Mouse (Mus musculus) kidney, adult 18-20 months (tissue): ENCODE results near the gene Kndc1.

Source experiments
- DNase-seq: peaks from one replicate; pipeline ENCODE4 v3.0.0; 2021

Gene Kndc1

GRCm38 (mm10) chr7:139908176-139908575 is 13.7 kb downstream of the Kndc1 start:
- DNase-seq = no peak

GRCm38 (mm10) chr7:139909469-139909868 is 15.0 kb downstream of the Kndc1 start:
- no peak for DNase-seq

GRCm38 (mm10) chr7:139910204-139910835 is 15.8 kb downstream of the Kndc1 start:
- DNase-seq = no peak

GRCm38 (mm10) chr7:139914141-139915047 is 19.9 kb downstream of the Kndc1 start:
- DNase-seq = no peak

- DNase-seq = no peak
Measured at GRCm38 (mm10) chr7:139915646-139916257, 21.3 kb downstream of the Kndc1 start.

- no peak for DNase-seq
Measured at GRCm38 (mm10) chr7:139916345-139916744, 21.8 kb downstream of the Kndc1 start.

GRCm38 (mm10) chr7:139918262-139918661 is 23.8 kb downstream of the Kndc1 start:
- DNase-seq = no peak

- peak; percentile 11 for DNase-seq
Measured at GRCm38 (mm10) chr7:139930732-139931131, 36.2 kb downstream of the Kndc1 start.

- DNase-seq = no peak
Measured at GRCm38 (mm10) chr7:139936705-139937104, 42.2 kb downstream of the Kndc1 start.

- no peak for DNase-seq
Measured at GRCm38 (mm10) chr7:139937138-139937537, 42.6 kb downstream of the Kndc1 start.

- no peak for DNase-seq
Measured at GRCm38 (mm10) chr7:139937810-139938209, 43.3 kb downstream of the Kndc1 start.

- DNase-seq = no peak
Measured at GRCm38 (mm10) chr7:139940476-139941209, 46.1 kb downstream of the Kndc1 start.

- DNase-seq = peak; percentile 31
Measured at GRCm38 (mm10) chr7:139943674-139944281, 49.3 kb downstream of the Kndc1 start, which contains the start of gene Utf1. Utf1 (plus strand) TSS chr7:139943789.

- DNase-seq = no peak
Measured at GRCm38 (mm10) chr7:139944291-139945240, 50.1 kb downstream of the Kndc1 start.

- no peak for DNase-seq
Measured at GRCm38 (mm10) chr7:139945516-139945915, 51.0 kb downstream of the Kndc1 start.

- DNase-seq = no peak
Measured at GRCm38 (mm10) chr7:139946032-139946431, 51.5 kb downstream of the Kndc1 start.

GRCm38 (mm10) chr7:139949893-139950282 is 55.4 kb downstream of the Kndc1 start:
- DNase-seq = peak; percentile 24

GRCm38 (mm10) chr7:139950283-139950971 is 55.9 kb downstream of the Kndc1 start:
- peak; percentile 45 for DNase-seq

- peak; percentile 24 for DNase-seq
Measured at GRCm38 (mm10) chr7:139951079-139951478, 56.6 kb downstream of the Kndc1 start.

- DNase-seq = no peak
Measured at GRCm38 (mm10) chr7:139951991-139952633, 57.6 kb downstream of the Kndc1 start.
